Mouse (Mus musculus): ENCODE results near the gene Taar7e. TPM values are rescaled to one million over a fixed set of nuclear protein-coding genes. Genes with fewer than 3 reads are reported as not detected.
"Not testable (repeated sequence)": the region's sequence is repeated elsewhere in the genome, so short reads cannot be mapped to it uniquely, and the experiment has no call there.

The Taar7e gene
- polyA plus RNA-seq, 1 experiment from 2014 or later = not detected

GRCm38 (mm10) chr10:24076200-24076599 is 38.8 kb downstream of the Taar7e start, which contains the start of gene Taar8a:
Gene Taar8a (plus strand): TSS chr10:24076500.
- not testable (repeated sequence) for H3K36me3 ChIP-seq; H3K4me3 ChIP-seq; H3K9me3 ChIP-seq; H3K27ac ChIP-seq; DNase-seq (ENCODE audit: low spot score); H3K4me1 ChIP-seq; H3K27me3 ChIP-seq (ENCODE audit: insufficient read depth, poor library complexity, severe bottlenecking)
- 79% methylated on average over 2 of the region's 4 CpGs for WGBS

GRCm38 (mm10) chr10:24080166-24080565 is 42.8 kb downstream of the Taar7e start:
- H3K27me3 ChIP-seq (ENCODE audit: insufficient read depth, poor library complexity, severe bottlenecking) = no peaks in the 10 kb centered on the region
- WGBS = 35% methylated on average over 3 of the region's 3 CpGs
- H3K27ac ChIP-seq = no peak overlapping the region
- H3K36me3 ChIP-seq = no peaks in the 10 kb centered on the region
- no peak overlapping the region for H3K4me3 ChIP-seq
- no peaks in the 10 kb centered on the region for H3K4me1 ChIP-seq
- DNase-seq (ENCODE audit: low spot score) = no peak
- no peaks in the 10 kb centered on the region for H3K9me3 ChIP-seq

- no peaks in the 10 kb centered on the region for H3K4me1 ChIP-seq
- H3K27ac ChIP-seq = no peak overlapping the region
- no peaks in the 10 kb centered on the region for H3K36me3 ChIP-seq
- no peak for DNase-seq (ENCODE audit: low spot score)
- H3K9me3 ChIP-seq = no peaks in the 10 kb centered on the region
- no peak overlapping the region for H3K4me3 ChIP-seq
- 73% methylated on average over 5 of the region's 5 CpGs for WGBS
- no peaks in the 10 kb centered on the region for H3K27me3 ChIP-seq (ENCODE audit: insufficient read depth, poor library complexity, severe bottlenecking)
These were observed 48.5 kb downstream of the Taar7e start for GRCm38 (mm10) chr10:24085936-24086335.

GRCm38 (mm10) chr10:24086555-24086954 is 49.1 kb downstream of the Taar7e start:
- Histone ChIP-seq H3K9me3 (no peaks in the 10 kb centered on the region), H3K27me3 (ENCODE audit: insufficient read depth, poor library complexity, severe bottlenecking) (no peaks in the 10 kb centered on the region), H3K36me3 (no peaks in the 10 kb centered on the region), H3K4me1 (no peaks in the 10 kb centered on the region), H3K27ac (no peak overlapping the region), H3K4me3 (no peak overlapping the region)
- no peak for DNase-seq (ENCODE audit: low spot score)
- 53% methylated on average over 5 of the region's 5 CpGs for WGBS

GRCm38 (mm10) chr10:24087168-24087567 is 49.8 kb downstream of the Taar7e start:
- Histone ChIP-seq H3K4me1 (no peaks in the 10 kb centered on the region), H3K36me3 (no peaks in the 10 kb centered on the region), H3K27me3 (ENCODE audit: insufficient read depth, poor library complexity, severe bottlenecking) (no peaks in the 10 kb centered on the region), H3K27ac (no peak overlapping the region), H3K9me3 (no peaks in the 10 kb centered on the region), H3K4me3 (no peak overlapping the region)
- WGBS = 82% methylated on average over 2 of the region's 2 CpGs
- DNase-seq (ENCODE audit: low spot score) = no peak

Other genes with a start within 250 kb of the Taar7e start
- gene Slc18b1, start 240.6 kb upstream of the Taar7e start, polyA plus RNA-seq (2016; fragmentation: Nextera tagmentation; extraction: Ambion mirVana) = 5.6 and 7.1 TPM in 2 replicates
- gene Vnn3, start 186.2 kb upstream of the Taar7e start, polyA plus RNA-seq (2016; fragmentation: Nextera tagmentation; extraction: Ambion mirVana) = not detected in 2 replicates
- gene Vnn1, start 142.9 kb upstream of the Taar7e start, polyA plus RNA-seq (2016; fragmentation: Nextera tagmentation; extraction: Ambion mirVana) = 12.3 and 12.4 TPM in 2 replicates
- gene Taar1, start 117.3 kb upstream of the Taar7e start, polyA plus RNA-seq (2016; fragmentation: Nextera tagmentation; extraction: Ambion mirVana) = not detected in 2 replicates
- gene Taar2, start 99.0 kb upstream of the Taar7e start, polyA plus RNA-seq (2016; fragmentation: Nextera tagmentation; extraction: Ambion mirVana) = 0.14 TPM in 1 of 2 replicates, not detected in the other
- not detected in 2 replicates for gene Taar3, start 88.1 kb upstream of the Taar7e start, polyA plus RNA-seq (2016; fragmentation: Nextera tagmentation; extraction: Ambion mirVana)
- not detected in 2 replicates for gene Taar4, start 77.1 kb upstream of the Taar7e start, polyA plus RNA-seq (2016; fragmentation: Nextera tagmentation; extraction: Ambion mirVana)
- not detected in 2 replicates for gene Taar5, start 66.9 kb upstream of the Taar7e start, polyA plus RNA-seq (2016; fragmentation: Nextera tagmentation; extraction: Ambion mirVana)
- gene Taar6, start 52.0 kb upstream of the Taar7e start, polyA plus RNA-seq (2016; fragmentation: Nextera tagmentation; extraction: Ambion mirVana) = not detected in 2 replicates
- gene Taar7a, start 44.1 kb upstream of the Taar7e start, polyA plus RNA-seq (2016; fragmentation: Nextera tagmentation; extraction: Ambion mirVana) = not detected in 2 replicates
- not detected in 2 replicates for gene Taar7b, start 37.7 kb upstream of the Taar7e start, polyA plus RNA-seq (2016; fragmentation: Nextera tagmentation; extraction: Ambion mirVana)
- not detected in 2 replicates for gene Taar7d, start 10.4 kb upstream of the Taar7e start, polyA plus RNA-seq (2016; fragmentation: Nextera tagmentation; extraction: Ambion mirVana)
- not detected in 2 replicates for gene Taar7f, start 11.9 kb downstream of the Taar7e start, polyA plus RNA-seq (2016; fragmentation: Nextera tagmentation; extraction: Ambion mirVana)
- gene Taar8a, start 38.9 kb downstream of the Taar7e start, polyA plus RNA-seq (2016; fragmentation: Nextera tagmentation; extraction: Ambion mirVana) = not detected in 2 replicates
- not detected in 2 replicates for gene Taar8b, start 54.7 kb downstream of the Taar7e start, polyA plus RNA-seq (2016; fragmentation: Nextera tagmentation; extraction: Ambion mirVana)
- gene Taar8c, start 64.3 kb downstream of the Taar7e start, polyA plus RNA-seq (2016; fragmentation: Nextera tagmentation; extraction: Ambion mirVana) = not detected in 2 replicates
- not detected in 2 replicates for gene Taar9, start 71.9 kb downstream of the Taar7e start, polyA plus RNA-seq (2016; fragmentation: Nextera tagmentation; extraction: Ambion mirVana)
- gene Stx7, start 111.7 kb downstream of the Taar7e start, polyA plus RNA-seq (2016; fragmentation: Nextera tagmentation; extraction: Ambion mirVana) = 78.7 and 81.8 TPM in 2 replicates
- gene Moxd1, start 185.9 kb downstream of the Taar7e start, polyA plus RNA-seq (2016; fragmentation: Nextera tagmentation; extraction: Ambion mirVana) = 1.6 and 6.2 TPM in 2 replicates

Measured in heart, embryonic 10.5 days (tissue).